Mouse (Mus musculus) induced T-regulatory cell, adult 2 months (primary cell): ENCODE data around the gene Asic2.
A peak's percentile ranks its signal among the peaks of the same experiment; 100 is the strongest.

ENCODE experiments used
- DNase-seq: peaks from one replicate; pipeline ENCODE4 v3.0.0-alpha.2; 2012; ENCODE audit warnings: low read depth

Gene Asic2

DNA sequence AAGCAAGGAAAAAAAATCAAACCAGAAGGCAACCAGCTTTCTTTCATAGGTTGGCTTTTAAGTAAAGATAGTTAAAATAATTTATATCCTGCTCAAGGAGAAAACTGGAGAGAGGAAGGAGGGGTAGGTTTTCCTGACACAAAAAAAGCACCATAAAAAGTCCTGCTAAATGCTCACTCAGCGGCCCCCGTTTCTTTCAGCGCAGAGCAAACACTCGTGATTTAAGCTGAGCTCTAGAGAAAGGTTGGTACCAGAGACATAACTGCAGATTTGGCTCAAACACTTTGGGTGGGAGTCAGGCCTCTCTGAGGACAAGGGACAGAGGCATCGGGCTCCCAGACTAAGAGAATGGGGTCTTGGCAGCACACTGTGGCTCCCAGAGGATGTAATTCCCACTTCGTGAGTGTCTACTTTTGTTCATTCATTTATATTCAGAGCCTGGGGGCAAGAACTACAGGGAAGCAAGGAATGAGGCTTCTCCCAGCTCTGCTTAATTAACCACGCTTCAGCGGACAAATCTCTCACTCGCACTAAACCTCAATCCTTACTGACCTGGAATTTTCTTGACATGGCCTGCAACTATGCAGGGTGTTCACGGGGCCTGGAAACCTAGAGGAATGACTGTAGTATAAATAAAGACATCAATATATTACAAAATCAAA lies 965.4 kb downstream of the Asic2 start:
- no peak for DNase-seq

DNA sequence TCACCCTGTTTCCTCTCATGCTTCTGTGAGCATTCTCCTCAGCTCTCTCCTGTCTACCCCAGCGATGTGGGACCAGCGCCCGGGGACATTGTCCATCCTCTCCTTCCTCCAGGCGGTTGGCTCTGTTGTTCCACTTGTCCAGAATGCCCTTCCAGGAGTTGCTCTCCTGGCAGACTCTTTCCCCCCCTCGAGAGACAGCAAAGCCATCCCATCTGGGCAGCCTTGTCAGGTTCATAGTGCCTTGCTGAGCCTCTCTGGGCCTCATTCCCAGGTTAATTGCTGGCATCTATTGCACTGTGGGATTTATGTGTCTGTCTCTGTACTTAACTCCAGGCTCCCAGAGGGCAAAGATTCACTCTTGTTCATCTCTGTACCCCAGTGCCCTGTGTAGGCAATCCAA lies 972.6 kb downstream of the Asic2 start:
- no peak for DNase-seq

DNA sequence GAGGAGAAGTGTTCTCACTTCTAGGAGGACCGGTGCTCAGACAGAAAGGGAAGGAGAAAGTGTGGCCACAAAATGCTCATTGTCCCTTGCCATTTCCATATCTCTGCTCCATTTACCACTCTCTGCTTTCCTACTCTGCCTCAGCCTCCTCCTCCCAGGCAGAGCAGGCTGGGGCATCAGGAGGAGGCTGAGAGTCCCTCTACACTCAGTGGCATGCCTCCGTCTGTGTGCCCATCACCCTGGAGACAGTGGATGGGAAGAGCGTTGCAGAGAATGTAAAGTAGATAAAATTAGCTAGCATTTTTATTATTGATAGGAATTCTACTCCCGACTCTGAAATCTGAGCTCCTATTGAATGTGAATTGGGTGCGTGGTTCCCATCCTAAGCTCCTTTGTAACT lies 984.7 kb downstream of the Asic2 start:
- no peak for DNase-seq

DNA sequence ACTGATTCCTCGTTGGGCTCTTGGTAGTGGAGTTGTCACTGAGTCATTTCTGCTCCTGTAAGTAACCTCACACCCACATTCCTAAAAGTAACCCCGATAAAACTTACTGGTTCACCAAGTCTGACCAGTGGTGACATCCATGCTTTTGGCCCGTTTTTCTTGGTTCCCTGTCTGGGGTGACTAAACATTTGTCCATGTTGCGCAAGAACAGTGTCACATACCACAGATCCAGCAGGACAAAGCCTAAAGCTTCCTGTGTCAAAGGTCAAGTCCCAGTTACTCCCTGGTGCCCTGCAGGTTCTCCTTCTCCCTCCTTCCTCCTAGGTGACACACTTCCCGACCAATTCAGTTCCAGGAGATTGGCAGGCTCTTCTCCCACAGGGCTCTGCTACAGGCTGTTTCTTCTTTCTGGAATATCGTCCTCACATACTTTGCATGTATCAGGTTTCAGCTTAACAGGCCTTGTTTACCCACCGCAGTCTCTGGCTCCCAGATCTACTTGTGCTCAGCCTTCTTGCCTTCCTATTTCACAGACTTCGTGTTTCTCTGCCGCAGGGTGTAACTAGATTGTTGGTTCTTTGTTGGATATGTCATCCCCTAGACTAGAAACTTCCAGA lies 991.9 kb downstream of the Asic2 start:
- no peak for DNase-seq

DNA sequence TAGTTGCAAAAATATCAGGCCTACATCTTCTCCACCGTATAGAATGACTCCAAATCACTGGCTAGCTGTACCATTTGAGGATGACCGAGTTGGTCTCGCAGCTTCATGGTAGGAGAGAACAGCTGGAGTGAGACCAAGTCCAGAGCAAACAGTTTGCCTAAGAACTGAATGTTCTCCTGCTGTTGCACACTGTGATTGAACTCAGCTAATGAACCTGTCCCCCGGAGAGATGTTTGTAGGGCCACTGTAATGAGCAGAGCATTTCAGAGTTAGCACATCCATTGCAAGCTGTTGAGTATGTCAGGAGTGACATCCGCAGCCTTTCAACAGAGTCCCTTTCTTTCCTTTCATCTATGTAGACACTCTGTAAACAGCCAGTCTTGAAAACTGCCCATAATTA lies 993.6 kb downstream of the Asic2 start:
- DNase-seq, result no peak

DNA sequence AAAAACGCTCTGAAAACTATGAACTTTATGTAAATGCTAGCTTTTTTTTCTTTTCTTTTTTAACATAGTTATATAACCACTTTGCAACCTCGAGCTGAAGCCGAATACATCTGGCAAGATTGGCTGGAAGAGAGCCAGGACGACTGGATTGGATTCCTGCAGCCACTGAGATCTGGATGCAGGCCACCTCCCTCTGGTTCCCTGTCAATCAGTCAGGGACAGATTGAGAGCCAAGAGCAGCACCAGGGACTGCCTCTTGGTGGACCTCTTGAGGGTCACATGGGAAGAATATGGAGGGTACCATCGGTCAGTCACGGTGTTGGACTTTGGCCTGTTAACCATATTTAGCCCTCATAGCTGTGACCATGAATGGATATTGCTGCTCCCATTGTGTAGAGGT lies 994.3 kb downstream of the Asic2 start:
- no peak for DNase-seq

DNA sequence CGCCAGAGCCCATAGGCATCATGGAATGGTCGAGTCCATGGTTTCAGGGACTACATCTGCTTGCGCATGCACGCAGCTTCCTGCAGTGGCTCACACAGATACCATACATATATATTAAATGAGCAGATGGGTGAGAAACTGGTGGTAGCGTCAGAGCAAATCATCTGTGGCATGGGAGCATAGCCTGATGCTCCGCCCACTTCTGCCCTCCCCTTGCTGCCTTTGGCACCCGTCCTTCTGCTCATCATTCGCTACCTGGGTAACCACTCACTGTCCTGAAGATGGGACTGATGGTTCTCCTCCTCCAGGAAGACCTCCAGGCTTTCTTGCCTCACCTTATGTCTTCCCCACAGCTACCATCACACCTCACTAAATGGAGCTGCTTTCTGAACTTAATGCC lies 995.0 kb downstream of the Asic2 start:
- DNase-seq, result no peak

DNA sequence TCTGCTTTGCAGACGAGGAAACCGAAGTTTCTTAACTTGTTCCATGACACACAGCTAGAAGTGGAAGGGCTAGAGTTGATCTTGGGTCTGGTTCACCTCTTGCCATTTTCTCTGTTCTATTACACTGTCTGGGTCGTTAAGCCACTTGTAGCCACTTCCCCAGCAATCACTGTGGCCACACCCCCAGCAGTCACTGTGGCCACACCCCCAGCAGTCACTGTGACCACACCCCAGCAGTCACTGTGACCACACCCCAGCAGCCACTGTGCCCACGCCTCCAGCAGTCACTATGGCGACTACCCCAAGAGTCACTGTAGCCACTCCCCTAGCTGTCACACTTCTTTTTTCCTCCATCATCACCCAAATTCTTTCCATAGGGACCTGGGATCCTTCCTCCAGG lies 1000.7 kb downstream of the Asic2 start:
- DNase-seq, result peak; percentile 34

DNA sequence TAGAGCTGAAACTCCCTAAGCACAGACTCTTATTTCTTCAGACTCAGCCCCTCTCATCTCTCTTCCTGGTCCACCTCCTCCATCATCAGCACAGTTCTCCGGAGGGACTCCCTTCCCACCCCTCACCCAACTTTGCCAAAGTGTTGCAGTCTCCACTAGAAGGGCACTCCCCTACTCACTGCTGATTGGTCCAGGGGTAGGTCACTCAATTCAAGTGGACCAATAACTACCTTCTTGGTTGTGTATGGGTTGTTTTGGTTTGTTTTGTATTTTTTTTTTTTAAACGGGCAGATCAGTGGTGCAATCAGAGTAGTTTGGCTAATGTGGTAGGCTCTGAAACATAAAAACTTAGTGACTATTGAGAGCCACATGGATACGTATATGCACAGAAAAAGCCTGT lies 1002.2 kb downstream of the Asic2 start:
- peak; percentile 3 for DNase-seq

DNA sequence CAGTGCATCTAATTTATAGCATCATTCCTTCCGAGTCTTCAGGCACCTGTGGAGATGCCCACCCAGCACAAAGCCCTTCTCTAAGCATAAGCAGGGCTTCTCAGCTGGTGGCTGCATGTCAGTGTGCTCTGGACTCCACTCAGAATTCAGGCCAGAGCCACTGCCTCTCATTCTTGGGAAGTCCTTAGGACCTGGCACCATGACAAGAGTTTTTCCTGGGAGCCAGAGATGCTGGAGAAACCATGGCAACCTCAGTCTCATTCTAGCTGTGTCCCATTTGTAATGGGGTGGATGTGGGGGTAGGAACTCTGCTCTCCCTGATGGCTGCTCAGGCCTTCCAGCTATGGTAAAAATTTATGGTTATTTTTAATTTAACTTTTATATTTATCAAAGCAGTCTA lies 1006.9 kb downstream of the Asic2 start:
- DNase-seq, result no peak

DNA sequence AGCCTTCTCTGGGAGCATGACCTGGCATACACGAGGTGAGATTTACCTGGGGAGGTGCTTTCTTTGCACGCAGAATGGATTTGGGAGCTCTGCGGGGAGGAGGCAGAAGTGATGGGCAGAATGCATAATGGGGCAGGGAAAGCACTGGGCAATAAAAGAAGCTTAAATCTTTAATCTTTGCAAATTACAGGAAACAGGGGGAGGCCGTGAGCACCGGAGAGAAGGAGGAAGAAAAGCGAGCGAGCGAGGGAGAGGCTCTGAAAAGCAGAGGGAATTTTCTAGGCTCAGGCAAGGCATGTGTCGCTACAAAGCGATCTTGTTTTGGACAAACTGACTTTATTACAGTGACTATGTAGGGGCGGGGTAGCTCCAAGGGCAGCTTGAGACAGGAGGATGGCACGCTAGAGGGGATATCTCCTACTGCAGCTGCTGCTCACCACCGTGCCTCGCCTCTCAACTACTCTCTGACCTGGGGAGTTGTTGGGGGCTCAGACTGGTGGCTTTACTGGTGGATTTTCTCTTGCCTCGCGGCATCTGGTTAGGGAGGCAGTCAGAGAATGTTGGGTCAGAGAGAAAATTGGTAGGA lies 1010.1 kb downstream of the Asic2 start:
- no peak for DNase-seq

DNA sequence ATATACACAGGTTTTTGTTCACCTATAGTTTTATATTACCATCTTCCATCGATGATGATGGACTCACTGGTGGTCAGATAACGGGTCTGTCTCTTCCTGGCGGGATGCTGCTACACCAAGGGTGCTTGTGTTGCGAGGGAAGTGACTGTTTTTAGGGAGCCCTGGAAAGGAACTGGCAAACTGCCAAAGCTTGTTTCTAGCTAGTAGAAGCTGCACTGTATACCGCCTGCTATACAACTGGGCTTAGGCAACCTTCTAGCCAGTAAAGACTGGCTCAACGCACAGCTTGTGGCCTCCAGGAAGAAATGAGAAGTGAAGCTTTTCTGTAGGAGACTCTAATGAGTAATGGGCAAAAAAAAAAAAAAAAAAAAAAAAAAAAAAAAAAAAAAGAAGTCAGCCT lies 1012.3 kb downstream of the Asic2 start:
- no peak for DNase-seq

DNA sequence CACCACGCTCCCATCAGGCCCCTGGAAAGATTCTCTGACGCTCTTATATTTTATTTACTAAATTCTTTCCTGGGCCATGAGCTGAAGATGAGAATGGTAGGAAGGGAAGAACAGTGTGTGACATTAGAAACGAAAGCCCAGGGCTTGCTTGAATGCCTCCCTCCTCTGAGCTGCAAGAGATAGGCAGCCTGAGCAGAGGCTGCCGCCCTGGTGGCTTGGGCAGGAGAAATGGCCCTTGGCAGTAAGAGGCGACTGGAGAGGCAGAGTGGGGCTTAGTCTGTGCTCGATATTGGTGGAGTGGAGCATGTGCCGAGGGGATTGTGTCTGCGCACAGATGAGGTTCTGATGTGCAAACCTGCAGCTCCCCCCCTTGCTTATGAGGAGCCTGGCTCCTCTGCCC lies 1014.1 kb downstream of the Asic2 start:
- DNase-seq, result no peak

DNA sequence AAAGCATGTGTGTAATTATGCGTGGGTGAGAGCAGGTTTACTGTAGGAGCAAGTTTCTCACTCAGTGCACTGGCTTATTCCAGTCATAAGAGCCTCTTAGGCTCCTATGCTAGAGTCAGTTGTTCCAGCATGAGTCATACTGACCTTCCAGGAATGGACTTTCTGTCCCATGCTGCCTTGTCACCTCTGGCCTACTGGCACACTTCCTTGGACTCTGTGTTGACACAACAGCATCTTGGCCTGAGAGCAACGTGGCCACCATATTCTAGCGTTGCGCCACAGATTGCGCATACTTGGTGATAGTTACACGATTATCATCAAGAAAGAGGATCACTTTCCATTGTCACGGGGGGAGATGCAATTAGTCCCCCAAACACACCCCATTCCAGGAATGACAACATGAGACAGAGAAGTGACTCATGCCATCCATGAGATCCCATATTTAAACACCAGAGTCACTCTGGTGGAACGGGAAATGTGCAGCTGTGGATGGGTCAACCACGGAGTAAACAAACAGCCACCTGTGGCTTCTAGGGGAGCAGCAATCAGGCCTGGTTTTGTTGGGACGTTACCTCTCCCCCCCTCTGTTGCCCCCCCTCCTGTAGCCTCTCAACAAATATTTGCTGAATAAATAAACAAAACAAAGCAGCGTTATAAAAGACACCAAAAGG lies 1019.1 kb downstream of the Asic2 start:
- DNase-seq, result no peak

DNA sequence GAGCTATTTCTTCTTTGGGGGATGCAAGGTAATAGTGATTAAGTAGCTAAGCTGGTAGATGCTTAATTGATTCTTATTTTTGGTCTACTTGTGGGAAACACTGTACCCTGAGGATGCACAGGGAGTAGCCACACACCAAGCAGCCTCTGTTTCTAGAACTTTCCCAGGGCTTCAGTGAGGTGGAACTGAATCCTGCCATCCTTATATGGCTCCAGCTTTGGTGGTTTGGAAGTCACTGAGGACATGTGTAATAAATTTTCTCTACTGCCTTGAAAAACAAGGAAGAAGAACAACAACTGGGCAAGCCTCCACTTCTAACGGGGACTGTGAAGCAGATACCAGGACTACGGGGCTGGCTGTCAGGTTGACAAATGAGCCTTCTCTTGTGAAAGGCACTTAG lies 1020.2 kb downstream of the Asic2 start:
- no peak for DNase-seq

DNA sequence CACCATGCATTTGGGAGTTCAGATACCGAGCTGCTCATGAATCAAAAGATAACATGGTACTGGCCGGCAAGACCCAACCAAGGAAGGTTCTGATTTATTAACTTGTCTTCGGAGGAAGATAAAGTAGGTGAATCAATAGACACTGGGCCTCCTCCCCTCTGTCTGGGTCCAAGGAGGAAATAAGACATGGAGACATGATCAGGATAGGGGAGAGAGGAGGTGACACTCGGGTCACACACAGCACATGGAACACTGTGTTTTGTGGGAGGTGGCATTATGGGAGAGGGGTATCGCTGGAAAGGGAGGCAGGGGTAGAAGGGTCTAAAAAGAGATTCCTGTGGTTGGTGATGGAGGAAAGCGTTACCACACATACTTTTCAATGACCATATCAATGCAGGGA lies 1022.1 kb downstream of the Asic2 start:
- no peak for DNase-seq

DNA sequence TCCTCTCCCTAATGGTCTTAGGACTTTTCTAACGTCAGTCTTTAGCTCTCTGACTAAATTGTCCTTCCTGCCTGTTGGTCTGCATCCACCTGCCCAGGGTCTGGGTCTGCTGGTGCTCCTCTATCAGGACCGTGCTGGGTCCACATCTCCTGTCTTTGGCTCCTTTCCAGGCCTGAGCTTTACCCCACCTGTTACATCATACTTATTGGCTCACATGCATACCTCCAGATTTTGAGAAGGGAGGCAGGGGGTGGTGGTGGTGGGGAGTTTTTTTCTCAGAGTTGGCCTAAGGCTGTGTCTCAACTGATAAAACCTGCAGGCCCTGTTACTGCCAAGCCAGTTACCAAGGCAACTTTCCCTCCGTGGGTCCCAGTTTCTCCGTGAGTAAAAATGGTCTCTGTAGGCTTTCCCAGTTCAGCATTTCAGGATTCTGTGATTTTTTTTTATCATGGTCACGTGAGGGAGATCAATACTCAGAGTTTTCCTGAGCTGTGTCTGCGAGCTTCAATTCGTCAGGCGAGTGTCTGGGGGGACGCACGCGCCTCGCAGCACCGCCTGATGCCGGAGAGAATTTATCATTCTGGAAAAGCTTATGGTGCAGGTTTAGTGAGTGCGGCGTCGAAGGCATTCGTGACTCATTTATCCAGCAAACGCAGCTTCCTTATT lies 1044.8 kb downstream of the Asic2 start:
- DNase-seq, result no peak

DNA sequence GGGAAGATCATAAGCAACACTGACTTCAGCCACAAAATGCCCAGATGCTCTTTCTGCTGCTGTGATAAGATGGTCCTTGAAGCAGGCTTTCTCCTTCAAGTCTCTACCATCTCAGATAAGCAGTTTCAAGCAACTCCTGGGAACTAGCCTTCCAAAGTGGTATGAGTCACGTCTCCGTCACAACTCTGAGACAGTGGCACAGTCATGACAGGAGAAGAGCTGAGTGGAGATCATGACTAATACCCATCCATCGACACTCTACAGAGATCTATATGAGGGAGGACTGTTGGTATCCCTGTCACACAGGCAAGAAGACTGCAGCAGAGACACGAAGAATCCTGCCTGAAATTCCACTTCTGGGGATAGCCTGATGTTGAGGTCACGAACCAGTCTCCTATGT lies 1049.9 kb downstream of the Asic2 start:
- no peak for DNase-seq

DNA sequence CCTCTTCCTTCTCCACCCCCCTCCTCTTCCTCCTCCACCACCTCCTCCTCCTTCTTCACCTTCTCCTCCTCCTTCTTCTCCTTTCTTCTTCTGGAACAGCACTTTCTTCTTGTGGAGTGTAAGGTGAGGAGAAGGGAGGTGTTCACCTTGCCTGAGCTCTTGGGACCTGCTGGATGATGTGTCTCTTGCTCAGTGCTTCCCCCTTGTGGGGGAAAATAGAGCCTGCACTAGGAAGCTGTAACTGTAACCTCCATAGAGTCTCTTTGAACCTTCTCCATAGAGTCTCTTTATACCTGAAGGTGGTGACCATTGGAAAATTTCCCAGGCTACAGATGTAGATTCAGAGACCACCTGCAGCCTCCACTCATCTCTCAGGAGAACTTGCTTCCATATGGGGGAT lies 1050.6 kb downstream of the Asic2 start:
- peak; percentile 34 for DNase-seq

DNA sequence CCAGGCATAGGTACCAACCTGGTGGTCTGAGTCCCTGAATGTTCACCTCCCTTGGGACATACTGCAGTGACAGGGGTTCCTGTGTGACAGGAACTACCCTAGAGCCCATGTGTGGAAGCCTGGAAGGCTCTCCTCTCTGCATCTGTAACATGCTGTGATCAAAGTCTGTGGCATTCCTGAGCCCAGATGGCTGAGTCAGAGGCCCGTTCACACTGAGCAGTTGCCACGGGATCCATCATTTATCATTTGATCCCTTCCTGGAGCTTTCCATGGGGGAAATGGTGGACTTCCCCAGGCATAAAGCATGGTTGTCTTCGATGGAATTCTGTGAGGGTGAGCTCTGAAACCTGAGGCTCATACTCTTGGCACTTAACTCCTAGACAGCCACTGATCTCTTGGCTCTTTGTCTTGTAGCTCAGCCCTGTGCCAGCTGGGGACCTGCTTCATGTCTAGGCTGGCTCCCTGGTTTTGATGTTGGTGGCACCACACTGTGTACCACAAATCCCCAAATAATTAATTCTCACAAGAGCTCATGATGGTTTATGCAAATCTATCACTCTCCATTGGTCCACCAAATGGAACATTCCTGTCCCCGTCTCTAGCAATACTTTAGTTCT lies 1054.7 kb downstream of the Asic2 start:
- DNase-seq, result no peak

DNA sequence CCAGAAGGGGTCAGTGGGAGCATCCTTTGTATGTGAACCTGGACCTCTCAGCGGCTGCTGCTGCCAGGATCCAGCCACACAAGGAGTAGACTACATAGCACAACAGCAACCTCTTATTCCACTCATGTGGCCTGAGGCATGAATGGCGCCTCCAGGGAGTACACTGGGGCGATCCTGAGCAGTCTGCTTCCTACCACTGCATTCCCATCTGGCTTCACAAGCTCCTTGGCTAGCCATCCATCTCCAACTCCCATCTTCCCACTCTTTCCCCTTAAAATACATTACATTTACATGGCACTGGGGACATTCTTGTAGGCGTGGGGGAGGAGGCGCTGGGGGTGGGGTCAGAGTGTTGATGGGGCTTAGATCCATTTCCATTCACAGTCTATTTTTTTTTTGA lies 1055.5 kb downstream of the Asic2 start:
- DNase-seq, result no peak

DNA sequence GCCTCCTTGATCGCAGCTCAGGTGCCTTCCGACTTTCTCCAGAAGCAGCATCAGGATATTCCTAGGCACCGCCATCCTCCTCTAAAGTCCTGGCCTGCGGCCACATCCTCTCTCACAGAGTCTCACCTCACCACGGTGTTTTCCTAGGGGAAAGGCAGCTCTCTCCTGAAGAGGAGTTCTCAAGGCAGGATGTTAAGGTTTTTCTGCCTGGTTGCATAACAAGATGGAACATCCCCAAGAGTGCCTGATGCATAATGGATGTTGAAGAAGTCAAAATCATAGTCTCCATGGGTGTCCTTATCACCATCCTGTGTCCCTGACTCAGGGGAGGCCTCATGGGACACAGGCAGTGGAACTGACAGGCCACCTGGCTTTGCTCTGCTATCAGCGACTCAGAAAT lies 1060.4 kb downstream of the Asic2 start:
- DNase-seq, result no peak
